ENCODE assay signal across 8 mouse cellular contexts in genomic region chr19:40513632-40514078, GRCm38 (mm10). TPM values are rescaled to one million over a fixed set of nuclear protein-coding genes. Genes with fewer than 3 reads are reported as not detected.
DNase-seq lines count a peak whose midpoint lies in the region; ATAC-seq lines count a peak whose summit lies in the region.

Gene Sorbs1 (minus strand): TSS chr19:40513779.

- peaks cover 10% of the 10 kb centered on the region for H3K4me1 ChIP-seq in intestine, embryonic 14.5 days (replicated peaks; ENCODE audit: control insufficient read depth, insufficient read depth, low read length)

- peak within 1 kb of the TSS; percentile 74 for H3K4me3 ChIP-seq in intestine, embryonic 14.5 days (ENCODE audit: low read depth, low read length)

- H3K9ac ChIP-seq in intestine, embryonic 14.5 days (ENCODE audit: low read length): peak within 1 kb of the TSS; percentile 79

- peak; percentile 95 to 98 for DNase-seq in adrenal gland, adult 18-20 months (ENCODE audit: low spot score in 2 of 2)
- peak; percentile 99 for DNase-seq in embryo, embryonic 11 days
- DNase-seq in gastrocnemius, postnatal 25 days: peak; percentile 99
- DNase-seq in intestine, embryonic 14.5 days (ENCODE audit: low spot score): peak; percentile 93
- DNase-seq in left cerebral cortex, postnatal 14 days (ENCODE audit: low spot score in 2 of 2): peak; percentile 96 to 97
- peak; percentile 97 for DNase-seq in mesoderm, embryonic 11.5 days (ENCODE audit: low read depth, low spot score)
- DNase-seq in right cerebral cortex, postnatal 36 days (ENCODE audit: low spot score in 2 of 2): peak; percentile 95
- peak; percentile 97 for DNase-seq in yolk sac, embryonic 10.5 days (ENCODE audit: low spot score)

- ATAC-seq in intestine, embryonic 14.5 days (replicated peaks; ENCODE audit: low FRiP score, low TSS enrichment, low read depth): peak; percentile 99

- H3K36me3 ChIP-seq in intestine, embryonic 14.5 days (ENCODE audit: control insufficient read depth, insufficient read depth, low read length): no peaks in the 10 kb centered on the region

- H3K4me2 ChIP-seq in intestine, embryonic 14.5 days (ENCODE audit: low read length): peak within 1 kb of the TSS; percentile 89

- H3K27ac ChIP-seq in intestine, embryonic 14.5 days (ENCODE audit: low read depth): peak within 1 kb of the TSS; percentile 88

- H3K9me3 ChIP-seq in intestine, embryonic 14.5 days (ENCODE audit: control insufficient read depth, low read length): no peaks in the 10 kb centered on the region

- no peaks in the 10 kb centered on the region for H3K27me3 ChIP-seq in intestine, embryonic 14.5 days (replicated peaks; ENCODE audit: control insufficient read depth, insufficient read depth, low read length)

- WGBS in intestine, embryonic 14.5 days: 0% methylated on average over 50 of the region's 51 CpGs

- intact Hi-C loops in left cerebral cortex, postnatal 14 days (cut with DNase I): loop anchor here (5.0 to 10.0 kb wide), 2 partner anchors 41 to 119 kb away; no protein-coding TSS in a partner anchor

RNA-seq across cellular contexts. Expression of gene Sorbs1, which starts in this region (rescaled TPM):
- 100 to 1,000 TPM in 1 of 2 experiments, 10 to 100 TPM in 1; 93.0 to 278 TPM for total RNA-seq in adrenal gland, adult 18-20 months (2021)
- total RNA-seq in gastrocnemius, postnatal 25 days (2021): 100 to 1,000 TPM; 124 to 147 TPM
- 88.3 and 88.9 TPM in 2 replicates for polyA plus RNA-seq in intestine, embryonic 14.5 days (2014; fragmentation: Nextera tagmentation; extraction: Ambion mirVana)
- total RNA-seq in left cerebral cortex, postnatal 14 days (2021): 100 to 1,000 TPM; 108 to 126 TPM

Comparison
In these comparisons a context has a peak if more than half of its experiments do, and no peak if none do; other contexts are left out.
1. Peak in every context shown above with its lines: DNase-seq, ATAC-seq, H3K4me3 ChIP-seq and H3K27ac ChIP-seq.